Mouse (Mus musculus) heart, postnatal 25 days (tissue): ENCODE data around the gene Myom1. TPM values are rescaled to one million over a fixed set of nuclear protein-coding genes. Genes with fewer than 3 reads are reported as not detected.

ENCODE experiments used
- DNase-seq: peaks from one replicate; pipeline ENCODE4 v3.0.0; 2022; ENCODE audit warnings: low spot score
- intact Hi-C: fragments of 180-260 bp; cut with DNase I; formaldehyde crosslinking; loops from one replicate; pipeline ENCODE4 v1.15.1; 2025
- total RNA-seq, 2 experiments: library from RNA; stranded (reverse); gene quantifications; 2 replicates each; pipeline ENCODE4 v1.2.3; 2021

The Myom1 gene
- total RNA-seq, 2 experiments from 2014 or later, result 1,192 to 1,218 TPM

- no peak for DNase-seq
These were observed 123.6 kb downstream of the Myom1 start for GRCm38 (mm10) chr17:71126001-71126400.

GRCm38 (mm10) chr17:71127464-71128110, 125.2 kb downstream of the Myom1 start:
- intact Hi-C loops, result no loop called here
- DNase-seq, result no peak

More at GRCm38 (mm10) chr17:71126001-71126400, 123.6 kb downstream of the Myom1 start:
- intact Hi-C loops, result no loop called here

GRCm38 (mm10) chr17:71129489-71130261, 127.2 kb downstream of the Myom1 start:
- no peak for DNase-seq
- intact Hi-C loops, result no loop called here

DNA sequence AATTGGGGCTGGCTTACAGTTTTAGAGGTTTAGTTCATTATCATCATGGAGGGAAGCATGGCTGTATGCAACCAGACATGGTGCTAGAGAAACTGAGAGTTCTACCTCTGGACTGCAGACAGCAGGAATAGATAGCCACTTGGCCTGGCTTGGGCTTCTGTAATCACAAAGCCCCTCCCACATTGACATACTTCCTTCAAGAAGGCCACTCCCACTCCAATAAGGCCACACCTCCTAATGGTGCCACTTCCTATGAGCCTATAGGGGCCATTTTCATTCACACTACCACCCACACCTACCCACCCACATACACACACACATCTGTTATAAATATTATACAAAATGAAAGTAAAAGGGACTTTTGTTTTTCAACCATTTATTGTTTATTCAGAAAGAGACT, 129.8 kb downstream of the Myom1 start:
- intact Hi-C loops, result no loop called here
- DNase-seq, result no peak

DNA sequence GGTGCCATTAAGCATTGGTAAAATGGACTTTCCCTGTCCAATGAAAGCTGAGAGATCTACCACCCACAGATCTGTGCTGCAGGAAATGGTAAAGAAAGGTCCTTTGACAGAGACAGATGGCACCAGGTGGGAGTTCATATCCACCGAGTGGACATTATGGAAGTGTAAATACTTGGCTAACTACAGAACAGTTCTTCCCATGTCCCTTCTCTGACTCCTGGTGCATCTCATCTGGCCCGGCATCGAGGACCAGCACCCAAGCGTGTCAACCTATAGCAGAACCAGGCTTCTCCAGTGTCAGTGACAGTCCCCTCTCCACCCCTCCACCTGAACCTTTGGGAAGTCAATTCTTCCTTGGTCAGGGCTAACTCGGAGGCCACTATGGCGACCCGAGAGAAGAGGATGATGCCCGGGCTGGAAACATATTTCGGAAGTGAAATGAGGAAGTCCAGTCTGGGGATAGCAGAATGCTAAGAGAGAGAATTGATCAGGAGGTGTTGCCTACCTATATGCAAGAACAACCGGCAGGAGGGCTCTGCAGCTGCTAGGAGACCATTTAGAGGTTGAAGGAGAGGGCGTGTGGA, 130.5 kb downstream of the Myom1 start:
- intact Hi-C loops, result no loop called here
- DNase-seq, result no peak

- intact Hi-C loops, result no loop called here
- DNase-seq, result no peak
These were observed 132.1 kb downstream of the Myom1 start for GRCm38 (mm10) chr17:71134441-71134955.

DNA sequence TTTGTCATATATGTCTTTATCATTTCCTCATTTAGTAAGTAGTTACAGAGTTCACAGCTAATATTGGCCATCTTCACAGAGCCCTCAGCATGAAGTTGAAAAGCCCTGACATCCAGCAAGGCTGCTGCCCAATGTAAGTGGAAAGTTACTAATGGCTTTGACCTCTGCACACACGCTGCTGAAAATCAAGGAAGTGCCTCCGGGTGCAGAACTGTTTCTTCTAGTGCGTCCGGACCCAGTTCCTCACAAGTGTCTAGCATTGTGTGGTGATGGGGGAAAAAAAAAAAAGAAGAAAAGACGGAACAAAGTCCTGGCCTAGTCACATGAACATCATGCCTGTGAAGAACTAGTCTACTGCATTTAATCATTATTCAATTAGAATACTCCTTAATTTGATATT, 132.7 kb downstream of the Myom1 start:
- intact Hi-C loops, result loop anchor here (5.0 kb wide), 1 partner anchor 42 kb away; no protein-coding TSS in a partner anchor

GRCm38 (mm10) chr17:71135866-71136265, 133.4 kb downstream of the Myom1 start:
- DNase-seq, result no peak
- intact Hi-C loops, result loop anchor here (5.0 kb wide), 1 partner anchor 41 kb away; no protein-coding TSS in a partner anchor

More for the DNA sequence above, 132.7 kb downstream of the Myom1 start:
- no peak for DNase-seq

DNA sequence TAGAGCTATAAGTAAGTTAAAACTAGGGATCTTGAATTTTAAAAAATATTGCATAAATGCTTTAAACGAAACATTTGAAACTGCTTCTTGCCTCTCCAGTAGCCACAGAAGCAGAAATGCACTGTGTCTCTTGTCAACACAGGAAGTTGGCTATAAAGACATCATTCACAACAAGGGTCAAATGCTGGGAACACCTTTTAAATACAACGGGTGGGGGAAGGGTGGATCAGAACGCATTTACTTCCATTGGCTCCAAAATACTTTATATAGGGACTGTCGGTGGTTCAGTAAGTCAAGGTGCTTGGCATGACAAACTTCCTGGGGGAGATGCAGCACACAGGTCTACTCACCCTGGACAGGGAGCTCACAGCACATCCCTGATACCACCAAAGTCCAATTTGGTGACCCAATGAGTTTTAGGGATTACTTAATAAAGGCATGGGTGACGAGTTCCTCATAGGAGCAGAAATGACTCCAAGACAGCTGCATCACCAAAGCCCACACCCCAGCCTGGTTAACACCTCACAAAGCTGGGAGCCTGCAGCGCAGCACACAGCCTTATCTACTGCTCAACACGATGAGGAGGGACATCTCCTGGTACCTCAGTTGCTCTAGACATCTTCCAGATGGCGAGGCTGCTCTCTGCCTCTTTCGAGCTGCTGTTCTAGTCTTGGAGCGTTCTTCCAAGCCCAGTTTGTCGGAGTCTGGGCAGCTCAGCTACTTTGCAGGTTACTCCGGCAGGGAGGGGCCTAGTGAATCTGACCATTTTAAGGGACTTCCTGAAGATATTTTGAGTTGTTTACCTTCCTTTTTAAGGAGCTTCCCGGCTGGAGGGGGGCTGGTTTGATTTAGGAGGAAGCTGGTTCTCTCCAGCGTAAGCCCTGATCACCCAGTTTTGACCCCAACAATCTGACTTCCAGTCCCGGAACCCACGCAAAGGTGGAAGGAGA, 134.2 kb downstream of the Myom1 start:
- no peak for DNase-seq
- intact Hi-C loops, result loop anchor here (5.0 kb wide), 1 partner anchor 41 kb away; no protein-coding TSS in a partner anchor

GRCm38 (mm10) chr17:71137334-71137721, 134.9 kb downstream of the Myom1 start:
- intact Hi-C loops, result loop anchor here (5.0 kb wide), 1 partner anchor 40 kb away; no protein-coding TSS in a partner anchor
- DNase-seq, result no peak

DNA sequence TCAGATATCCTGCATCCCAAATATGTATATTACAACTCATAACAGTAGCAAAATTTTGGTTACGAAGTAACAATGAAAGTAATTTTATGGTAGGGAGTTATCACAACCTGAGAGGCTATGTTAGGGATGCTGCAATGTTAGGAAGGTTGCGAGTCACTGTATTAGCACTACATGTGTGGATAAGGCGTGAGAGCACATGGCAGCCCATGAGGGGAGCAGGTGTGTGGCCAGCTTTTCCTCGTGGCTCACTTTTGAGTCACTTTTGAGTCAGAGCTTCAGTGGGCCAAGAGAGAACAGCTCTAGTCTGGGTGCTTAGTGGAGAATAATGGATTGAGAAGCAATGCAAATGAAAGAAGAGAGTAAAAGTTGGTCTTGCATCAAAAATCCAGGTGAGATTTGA, 139.6 kb downstream of the Myom1 start:
- intact Hi-C loops, result no loop called here
- DNase-seq, result no peak

- DNase-seq, result no peak
- intact Hi-C loops, result no loop called here
These were observed 140.7 kb downstream of the Myom1 start for GRCm38 (mm10) chr17:71143155-71143554.

GRCm38 (mm10) chr17:71144322-71145116, 142.1 kb downstream of the Myom1 start:
- DNase-seq, result no peak
- intact Hi-C loops, result no loop called here

- no peak for DNase-seq
- intact Hi-C loops, result no loop called here
These were observed 143.0 kb downstream of the Myom1 start for GRCm38 (mm10) chr17:71145248-71145961.

DNA sequence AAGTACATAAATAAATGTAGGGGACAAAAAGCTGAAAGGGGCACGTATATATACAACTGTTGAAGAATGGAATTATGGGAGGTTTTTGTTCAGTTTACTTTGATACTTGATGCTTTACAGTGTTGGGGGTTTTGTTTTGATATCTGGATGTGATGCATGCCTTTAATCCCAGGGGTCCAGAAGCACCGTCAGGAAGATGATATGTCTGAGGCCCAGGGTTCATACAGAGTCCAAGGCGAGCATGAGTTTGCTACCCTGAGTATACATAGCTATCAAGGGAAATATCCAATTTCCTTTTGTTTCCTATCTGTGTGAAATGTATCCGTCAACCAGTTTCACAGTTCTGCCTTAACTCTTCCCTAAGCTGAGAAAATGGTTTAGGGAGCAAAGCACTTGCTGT, 150.9 kb downstream of the Myom1 start:
- intact Hi-C loops, result no loop called here
- no peak for DNase-seq

GRCm38 (mm10) chr17:71155271-71155670, 152.8 kb downstream of the Myom1 start:
- intact Hi-C loops, result no loop called here
- no peak for DNase-seq

- intact Hi-C loops, result no loop called here
- DNase-seq, result no peak
These were observed 156.7 kb downstream of the Myom1 start for GRCm38 (mm10) chr17:71159152-71159567.

GRCm38 (mm10) chr17:71159720-71160119, 157.3 kb downstream of the Myom1 start:
- no peak for DNase-seq
- intact Hi-C loops, result no loop called here
